Mouse (Mus musculus): ENCODE data around the gene Gm8362. TPM values are rescaled to one million over a fixed set of nuclear protein-coding genes. Genes with fewer than 3 reads are reported as not detected.

Gm8362 gene
- polyA plus RNA-seq (2017; shearing (Covaris generic)), result not detected

DNA sequence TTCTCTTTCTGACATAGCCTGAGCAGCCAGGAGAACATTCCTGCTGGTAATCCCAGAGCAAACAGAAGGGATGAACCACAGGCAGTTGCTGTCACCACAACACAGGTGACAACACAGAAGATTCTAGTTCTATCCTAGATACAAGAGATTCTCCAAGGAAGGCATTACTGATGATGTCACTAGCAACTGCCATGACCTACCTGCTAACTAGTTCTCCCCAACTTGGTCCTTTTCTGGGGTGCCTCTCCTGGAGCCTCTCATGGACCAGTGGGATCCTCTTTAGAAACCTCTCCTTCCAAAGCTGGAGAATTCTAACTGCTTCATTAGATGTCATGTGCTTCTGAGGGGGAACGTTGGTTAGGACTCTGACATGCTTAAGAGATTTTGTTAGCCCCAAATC is at the start of gene Gm8362:
Gm8362 (minus strand) TSS at position 101 of the 400 bp plus-strand sequence.

DNA sequence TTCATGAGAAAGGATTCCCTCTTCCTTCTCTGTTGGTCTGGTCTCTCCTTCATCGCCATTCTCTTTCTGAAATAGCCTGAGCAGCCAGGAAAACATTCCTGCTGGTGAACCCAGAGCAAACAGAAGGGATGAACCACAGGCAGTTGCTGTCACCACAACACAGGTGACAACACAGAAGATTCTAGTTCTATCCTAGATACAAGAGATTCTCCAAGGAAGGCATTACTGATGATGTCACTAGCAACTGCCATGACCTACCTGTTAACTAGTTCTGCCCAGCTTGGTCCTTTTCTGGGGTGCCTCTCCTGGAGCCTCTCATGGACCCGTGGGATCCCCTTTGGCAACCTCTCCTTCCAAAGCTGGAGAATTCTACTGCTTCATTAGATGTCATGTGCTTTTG is 32.0 kb downstream of the Gm8362 start, which contains the start of gene Gm3636:
Gm3636 (minus strand) TSS at position 101 of the 400 bp plus-strand sequence.

GRCm38 (mm10) chr14:6720151-6720550 is 54.1 kb downstream of the Gm8362 start, which contains the start of gene Gm8050:
Gene Gm8050 (minus strand): TSS chr14:6720251.

Other genes with a start within 250 kb of the Gm8362 start
- gene Gm8356, start 237.1 kb downstream of the Gm8362 start, polyA plus RNA-seq (2017; shearing (Covaris generic)), result not detected
- gene Gm3629, start 183.8 kb downstream of the Gm8362 start, polyA plus RNA-seq (2017; shearing (Covaris generic)), result not detected
- gene Gm3460, start 152.0 kb downstream of the Gm8362 start, polyA plus RNA-seq (2017; shearing (Covaris generic)), result not detected
- gene Gm10251, start 90.2 kb downstream of the Gm8362 start, polyA plus RNA-seq (2017; shearing (Covaris generic)), result not detected
- gene Gm8050, start 54.2 kb downstream of the Gm8362 start, polyA plus RNA-seq (2017; shearing (Covaris generic)), result not detected
- 12.9 TPM for gene Gm3636, start 32.1 kb downstream of the Gm8362 start, polyA plus RNA-seq (2017; shearing (Covaris generic))
- not detected for gene Gm3642, start 65.9 kb upstream of the Gm8362 start, polyA plus RNA-seq (2017; shearing (Covaris generic))
- 10.1 TPM for gene Gm3667, start 115.6 kb upstream of the Gm8362 start, polyA plus RNA-seq (2017; shearing (Covaris generic))
- not detected for gene Gm6356, start 199.4 kb upstream of the Gm8362 start, polyA plus RNA-seq (2017; shearing (Covaris generic))